Mouse (Mus musculus) ES-E14 (cell line): Measurements from ENCODE around the gene Lingo1.

Experiments
- CHD2 ChIP-seq: IDR thresholded peaks from 2 replicates; pipeline ENCODE4 v1.6.1; 2014; ENCODE audit warnings: mild to moderate bottlenecking, low read depth, low read length, inconsistent platforms
- HCFC1 ChIP-seq: IDR thresholded peaks from 2 replicates; pipeline ENCODE4 v1.6.1; 2012; ENCODE audit warnings: low read length, inconsistent platforms, borderline replicate concordance; ENCODE audit not compliant: insufficient read depth
- ZC3H11A ChIP-seq: IDR thresholded peaks from 2 replicates; pipeline ENCODE4 v1.6.1; 2012; ENCODE audit warnings: low read depth, mild to moderate bottlenecking, inconsistent platforms, low read length, borderline replicate concordance
- ZNF384 ChIP-seq: IDR thresholded peaks from 2 replicates; pipeline ENCODE4 v1.6.1; 2012; ENCODE audit warnings: low read depth, low read length, inconsistent platforms

GRCm38 (mm10) chr9:56844644-56845043 is 48.4 kb upstream of the Lingo1 start:
- no peak for TF ChIP-seq CHD2
- no peak for TF ChIP-seq ZC3H11A
- TF ChIP-seq HCFC1 = no peak
- TF ChIP-seq ZNF384 = no peak
